Mouse (Mus musculus) MEL (cell line): ENCODE data around the gene Cenpa. TPM values are rescaled to one million over a fixed set of nuclear protein-coding genes. Genes with fewer than 3 reads are reported as not detected.

Source experiments
- DNase-seq: peaks from one replicate; pipeline ENCODE4 v3.0.0; 2011; ENCODE audit warnings: low read depth, low spot score
- H3K27ac ChIP-seq: 2 replicates; pipeline ENCODE4 v1.5.1; 2012; ENCODE audit warnings: low read depth, mild to moderate bottlenecking, control low read depth, low read length, moderate library complexity; ENCODE audit not compliant: control insufficient read depth
- H3K27me3 ChIP-seq, 2 experiments: fragments of 150-350 bp in 1 of 2; sonication (generic) in 1 of 2; 2 replicates each; pipeline ENCODE4 v1.6.1; 2012; ENCODE audit warnings: low read length in 2 of 2, mild to moderate bottlenecking in 2 of 2, improper control_type of control experiment in 1 of 2, moderate library complexity in 1 of 2; ENCODE audit not compliant: insufficient read depth in 2 of 2, control insufficient read depth in 1 of 2
- H3K36me3 ChIP-seq, 2 experiments: 2 replicates each; pipeline ENCODE4 v1.6.1; 2012 to 2014; ENCODE audit warnings: low read length in 2 of 2, improper control_type of control experiment in 1 of 2, inconsistent platforms in 1 of 2, mild to moderate bottlenecking in 1 of 2; ENCODE audit not compliant: insufficient read depth in 2 of 2, control insufficient read depth in 1 of 2
- H3K4me1 ChIP-seq, 2 experiments: fragments of 150-350 bp in 1 of 2; sonication (generic) in 1 of 2; 2 replicates each; pipeline ENCODE4 v1.6.1; 2012; ENCODE audit warnings: low read length in 2 of 2, improper control_type of control experiment in 1 of 2, mild to moderate bottlenecking in 1 of 2; ENCODE audit not compliant: insufficient read depth in 2 of 2, control insufficient read depth in 1 of 2
- H3K4me3 ChIP-seq, 2 experiments: fragments of 150-350 bp in 1 of 2; sonication (generic) in 1 of 2; 2 replicates each; pipeline ENCODE4 v1.5.1; 2012; ENCODE audit warnings: low read depth in 2 of 2, low read length in 2 of 2, mild to moderate bottlenecking in 2 of 2, moderate library complexity in 2 of 2, control low read depth in 1 of 2, improper control_type of control experiment in 1 of 2; ENCODE audit not compliant: control insufficient read depth in 1 of 2, insufficient read depth in 1 of 2
- H3K79me2 ChIP-seq: 2 replicates; pipeline ENCODE4 v1.6.1; 2012; ENCODE audit warnings: mild to moderate bottlenecking, low read length, moderate library complexity; ENCODE audit not compliant: control insufficient read depth, poor library complexity, insufficient read depth
- H3K9ac ChIP-seq: 2 replicates; pipeline ENCODE4 v1.6.1; 2012; ENCODE audit warnings: low read depth, mild to moderate bottlenecking, control low read depth, low read length, moderate library complexity; ENCODE audit not compliant: control insufficient read depth, poor library complexity, severe bottlenecking
- H3K9me3 ChIP-seq: fragments of 150-350 bp; sonication (generic); replicated peaks from 2 replicates; pipeline ENCODE4 v1.6.1; 2012; ENCODE audit warnings: mild to moderate bottlenecking, low read length, improper control_type of control experiment, moderate library complexity; ENCODE audit not compliant: insufficient read depth
- CHD1 ChIP-seq: IDR thresholded peaks from 2 replicates; pipeline ENCODE4 v1.6.1; 2012; ENCODE audit warnings: low read depth, mild to moderate bottlenecking, inconsistent platforms, low read length, improper control_type of control experiment
- CHD2 ChIP-seq: IDR thresholded peaks from 2 replicates; pipeline ENCODE4 v1.6.1; 2011; ENCODE audit warnings: low read length, improper control_type of control experiment
- CTCF ChIP-seq, 3 experiments: IDR thresholded peaks in 2 of 3; conservative IDR thresholded peaks in 1 of 3; 2 replicates each; pipeline ENCODE4 v1.5.1; 2011 to 2012; ENCODE audit warnings: low read length in 3 of 3, low read depth in 2 of 3, mild to moderate bottlenecking in 2 of 3, improper control_type of control experiment in 1 of 3, inconsistent platforms in 1 of 3, mixed read lengths in 1 of 3, moderate library complexity in 1 of 3; ENCODE audit not compliant: control insufficient read depth in 1 of 3, insufficient read depth in 1 of 3, poor library complexity in 1 of 3, severe bottlenecking in 1 of 3
- E2F4 ChIP-seq: IDR thresholded peaks from 2 replicates; pipeline ENCODE4 v1.6.1; 2011; ENCODE audit warnings: low read depth, low read length, improper control_type of control experiment, borderline replicate concordance
- ELF1 ChIP-seq: IDR thresholded peaks from 2 replicates; pipeline ENCODE4 v1.6.1; 2014; ENCODE audit warnings: low read depth, mild to moderate bottlenecking, inconsistent platforms, low read length, improper control_type of control experiment, moderate library complexity
- EP300 ChIP-seq, 2 experiments: IDR thresholded peaks; 2 replicates each; pipeline ENCODE4 v1.6.1; 2011; ENCODE audit warnings: improper control_type of control experiment in 2 of 2, low read length in 2 of 2, low read depth in 1 of 2, mild to moderate bottlenecking in 1 of 2
- ETS1 ChIP-seq: IDR thresholded peaks from 2 replicates; pipeline ENCODE4 v1.6.1; 2012; ENCODE audit warnings: low read depth, mild to moderate bottlenecking, inconsistent platforms, low read length, improper control_type of control experiment, moderate library complexity
- GABPA ChIP-seq: IDR thresholded peaks from 2 replicates; pipeline ENCODE4 v1.6.1; 2012; ENCODE audit warnings: low read depth, mild to moderate bottlenecking, inconsistent platforms, low read length, improper control_type of control experiment, moderate library complexity
- GATA1 ChIP-seq: IDR thresholded peaks from 2 replicates; pipeline ENCODE4 v1.6.1; 2011; ENCODE audit warnings: low read depth, low read length, improper control_type of control experiment
- KAT2A ChIP-seq: conservative IDR thresholded peaks from 2 replicates; pipeline ENCODE4 v1.6.1; 2012; ENCODE audit warnings: low read depth, low read length, improper control_type of control experiment, inconsistent platforms
- MAFK ChIP-seq: IDR thresholded peaks from 2 replicates; pipeline ENCODE4 v1.6.1; 2011; ENCODE audit warnings: low read depth, mild to moderate bottlenecking, low read length, improper control_type of control experiment, borderline replicate concordance
- MAX ChIP-seq: IDR thresholded peaks from 2 replicates; pipeline ENCODE4 v1.6.1; 2011; ENCODE audit warnings: low read length, improper control_type of control experiment
- MAZ ChIP-seq: IDR thresholded peaks from 2 replicates; pipeline ENCODE4 v1.6.1; 2012; ENCODE audit warnings: low read depth, mild to moderate bottlenecking, inconsistent platforms, low read length, improper control_type of control experiment
- MXI1 ChIP-seq: IDR thresholded peaks from 2 replicates; pipeline ENCODE4 v1.6.1; 2011; ENCODE audit warnings: mild to moderate bottlenecking, low read depth, low read length, improper control_type of control experiment
- MYB ChIP-seq: IDR thresholded peaks from 2 replicates; pipeline ENCODE4 v1.6.1; 2011; ENCODE audit warnings: mild to moderate bottlenecking, low read depth, low read length, improper control_type of control experiment
- MYC ChIP-seq: IDR thresholded peaks from 2 replicates; pipeline ENCODE4 v1.6.1; 2011; ENCODE audit warnings: low read depth, mild to moderate bottlenecking, low read length, improper control_type of control experiment, moderate library complexity
- NELFE ChIP-seq: IDR thresholded peaks from 2 replicates; pipeline ENCODE4 v1.6.1; 2011; ENCODE audit warnings: low read depth, low read length, improper control_type of control experiment
- POLR2A ChIP-seq, 2 experiments: IDR thresholded peaks; 2 replicates each; pipeline ENCODE4 v1.6.1; 2011 to 2012; ENCODE audit warnings: low read length in 2 of 2, mild to moderate bottlenecking in 2 of 2, control low read depth in 1 of 2, improper control_type of control experiment in 1 of 2, low read depth in 1 of 2, moderate library complexity in 1 of 2; ENCODE audit not compliant: control insufficient read depth in 1 of 2, insufficient read depth in 1 of 2, poor library complexity in 1 of 2
- POLR2AphosphoS2 ChIP-seq: IDR thresholded peaks from 2 replicates; pipeline ENCODE4 v1.6.1; 2011; ENCODE audit warnings: low read length, improper control_type of control experiment
- RAD21 ChIP-seq: IDR thresholded peaks from 2 replicates; pipeline ENCODE4 v1.6.1; 2011; ENCODE audit warnings: mild to moderate bottlenecking, low read depth, low read length, improper control_type of control experiment
- RCOR1 ChIP-seq: IDR thresholded peaks from 2 replicates; pipeline ENCODE4 v1.6.1; 2012; ENCODE audit warnings: low read depth, mild to moderate bottlenecking, inconsistent platforms, low read length, improper control_type of control experiment
- SIN3A ChIP-seq: IDR thresholded peaks from 2 replicates; pipeline ENCODE4 v1.6.1; 2012; ENCODE audit warnings: low read length, improper control_type of control experiment, inconsistent platforms
- SMC3 ChIP-seq: IDR thresholded peaks from 2 replicates; pipeline ENCODE4 v1.6.1; 2011; ENCODE audit warnings: low read depth, low read length, improper control_type of control experiment
- TAL1 ChIP-seq: IDR thresholded peaks from 2 replicates; pipeline ENCODE4 v1.6.1; 2012; ENCODE audit warnings: mild to moderate bottlenecking, inconsistent platforms, low read length, moderate library complexity, mixed read lengths
- TBP ChIP-seq: IDR thresholded peaks from 2 replicates; pipeline ENCODE4 v1.8.0; 2011; ENCODE audit warnings: low read depth, low read length, improper control_type of control experiment
- TCF12 ChIP-seq: IDR thresholded peaks from 2 replicates; pipeline ENCODE4 v1.6.1; 2014; ENCODE audit warnings: low read depth, mild to moderate bottlenecking, inconsistent platforms, low read length, improper control_type of control experiment, moderate library complexity
- ZC3H11A ChIP-seq: IDR thresholded peaks from 2 replicates; pipeline ENCODE4 v1.6.1; 2012; ENCODE audit warnings: low read depth, mild to moderate bottlenecking, inconsistent platforms, low read length, improper control_type of control experiment
- ZMIZ1 ChIP-seq: IDR thresholded peaks from 2 replicates; pipeline ENCODE4 v1.6.1; 2012; ENCODE audit warnings: low read depth, mild to moderate bottlenecking, inconsistent platforms, low read length, improper control_type of control experiment, moderate library complexity
- ZNF384 ChIP-seq: IDR thresholded peaks from 2 replicates; pipeline ENCODE4 v1.6.1; 2012; ENCODE audit warnings: low read depth, mild to moderate bottlenecking, inconsistent platforms, low read length, improper control_type of control experiment
- polyA plus RNA-seq, 2 experiments: library from polyadenylated mRNA; stranded (reverse) in 1 of 2; unstranded in 1 of 2; fragments of >175 nt in 1 of 2; fragments of >200 nt in 1 of 2; gene quantifications; 2 replicates each; pipeline versions ENCODE4 v1.2.1 to v1.2.4; 2012; ENCODE audit warnings: low replicate concordance in 2 of 2, low read depth in 1 of 2; ENCODE audit not compliant: insufficient read length in 2 of 2, insufficient read depth in 1 of 2, missing spikeins in 1 of 2
- total RNA-seq: library from RNA; depleted of rRNA; stranded (reverse); fragments of 300-350 nt; gene quantifications from 2 replicates; pipeline ENCODE4 v1.2.3, GENCODE M21; 2012

Gene Cenpa
- total and polyA plus RNA-seq, 3 experiments = 100 to 566 (median 341) TPM

GRCm38 (mm10) chr5:30667686-30668085 lies 1.1 kb downstream of the Cenpa start:
- Histone ChIP-seq H3K79me2 (peaks cover 44% of the 10 kb centered on the region), H3K4me1 (peaks cover 15 to 26% of the 10 kb centered on the region in 2 experiments), H3K9me3 (no peaks in the 10 kb centered on the region), H3K27me3 (no peaks in the 10 kb centered on the region), H3K27ac (peak overlapping the region; percentile 92), H3K36me3 (peaks cover 35 to 39% of the 10 kb centered on the region in 2 experiments), H3K9ac (peak overlapping the region; percentile 90), H3K4me3 (peak overlapping the region; percentile 88 to 97)
- DNase-seq = peak; percentile 81
- TF ChIP-seq TCF12 (no peak), MAX (peak; percentile 76; the same call in 1 of the 2 replicates), CHD1 (no peak), MAFK (no peak), RCOR1 (no peak), E2F4 (no peak), EP300 (IDR thresholded peaks at IDR 0.05; ENCODE audit: low read depth in 1 of 2, low read length in 2 of 2) (no peak; a peak in 1 of 4 replicates), ETS1 (no peak), MXI1 (0 out of 2 replicates have a peak, but pooled peaks have one; percentile 8), ELF1 (no peak), GABPA (no peak), POLR2AphosphoS2 (0 out of 2 replicates have a peak, but pooled peaks have one; percentile 35), NELFE (peak; percentile 40; the same call in 1 of the 2 replicates), MYC (no peak), MAZ (no peak), SIN3A (no peak; the same call in 1 of the 2 replicates), TAL1 (no peak), POLR2A (IDR thresholded peaks at IDR 0.05; ENCODE audit: control insufficient read depth in 1 of 2, insufficient read depth in 1 of 2, low read depth in 1 of 2, low read length in 2 of 2, poor library complexity in 1 of 2) (peak in 1 of 2 experiments; percentile 55; a peak in 2 of 4 replicates), KAT2A (no peak), ZC3H11A (no peak), RAD21 (no peak), GATA1 (no peak), TBP (peak; percentile 47), ZNF384 (no peak; the same call in 1 of the 2 replicates), CTCF (IDR thresholded peaks at IDR 0.05 in 2 of 3, conservative IDR thresholded peaks at IDR 0.05 in 1 of 3; ENCODE audit: control insufficient read depth in 1 of 3, insufficient read depth in 1 of 3, low read depth in 2 of 3, low read length in 3 of 3, poor library complexity in 1 of 3, severe bottlenecking in 1 of 3) (no peak), MYB (no peak), ZMIZ1 (peak; percentile 31; the same call in 1 of the 2 replicates), CHD2 (no peak), SMC3 (no peak)
